Mouse (Mus musculus) thymus, postnatal 14 days (tissue): ENCODE measurements around the gene Setd2.

Experiments used
- DNase-seq: peaks from one replicate; pipeline ENCODE4 v3.0.0; 2021

Gene Setd2

GRCm38 (mm10) chr9:110623416-110624195 lies 91.2 kb downstream of the Setd2 start:
- DNase-seq, result no peak

DNA sequence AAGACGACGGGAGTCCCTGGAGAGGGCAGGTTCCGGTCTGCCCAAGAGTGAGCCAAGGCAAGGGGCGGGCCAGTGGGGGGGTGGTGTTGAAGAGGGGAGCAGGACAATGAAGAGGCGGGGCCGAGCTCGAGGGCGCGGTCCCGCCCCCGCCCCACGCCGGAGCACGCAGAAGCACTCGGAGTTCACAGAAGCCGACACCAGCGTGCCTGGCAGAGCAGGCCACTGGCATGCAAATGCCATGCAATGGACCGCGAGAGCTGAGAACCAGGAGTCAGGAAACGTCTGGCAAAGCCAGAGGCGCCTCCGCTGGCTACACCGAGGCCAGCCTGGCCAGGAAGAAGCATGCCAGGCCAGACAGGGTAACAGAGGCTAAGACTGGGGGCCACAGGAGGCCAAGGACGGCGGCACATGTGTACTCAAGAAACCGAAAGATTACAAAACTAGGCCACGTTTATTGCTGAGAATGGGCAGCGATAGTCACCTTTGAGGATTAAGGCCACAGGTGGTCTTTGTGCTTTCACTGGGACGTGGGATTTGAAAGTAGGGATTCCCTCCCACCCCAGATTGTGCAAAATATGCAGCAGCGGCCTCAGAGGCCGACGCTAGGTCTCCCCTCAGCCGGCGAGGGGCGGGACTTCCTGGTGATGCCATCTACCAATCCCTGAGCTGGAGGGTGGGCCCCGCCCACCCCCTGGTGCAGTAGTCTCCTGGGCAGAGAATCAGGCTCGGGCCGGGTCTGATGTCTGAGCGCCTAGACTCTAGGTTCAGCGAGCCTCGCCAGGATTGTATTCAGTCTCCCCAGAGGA lies 92.2 kb downstream of the Setd2 start, which contains the start of gene Nradd:
Gene Nradd (minus strand): TSS at position 92 of the 806 bp plus-strand sequence.
- no peak for DNase-seq

- no peak for DNase-seq
These were observed 93.0 kb downstream of the Setd2 start for GRCm38 (mm10) chr9:110625350-110625908.

DNA sequence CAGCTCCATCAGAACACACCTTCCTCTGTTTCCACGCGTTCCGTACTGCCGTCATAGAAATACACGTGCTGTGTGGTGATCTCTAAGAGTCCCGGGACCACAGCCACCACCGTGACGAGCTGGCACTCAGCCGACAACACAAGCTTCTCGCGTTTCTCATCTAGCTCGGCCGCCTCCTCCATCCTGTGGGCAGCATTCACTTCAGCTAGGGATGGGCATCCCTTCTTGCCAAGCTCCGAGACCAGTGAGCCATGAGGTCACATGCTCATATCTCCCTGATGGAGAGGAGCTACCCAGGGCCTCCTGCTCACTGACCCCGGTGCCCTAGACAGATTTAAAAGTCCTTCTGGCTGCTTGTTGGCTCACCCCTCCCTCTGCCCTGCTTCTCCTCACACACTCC lies 97.8 kb downstream of the Setd2 start:
- DNase-seq, result no peak

GRCm38 (mm10) chr9:110631191-110631590 lies 98.8 kb downstream of the Setd2 start:
- peak; percentile 65 for DNase-seq

DNA sequence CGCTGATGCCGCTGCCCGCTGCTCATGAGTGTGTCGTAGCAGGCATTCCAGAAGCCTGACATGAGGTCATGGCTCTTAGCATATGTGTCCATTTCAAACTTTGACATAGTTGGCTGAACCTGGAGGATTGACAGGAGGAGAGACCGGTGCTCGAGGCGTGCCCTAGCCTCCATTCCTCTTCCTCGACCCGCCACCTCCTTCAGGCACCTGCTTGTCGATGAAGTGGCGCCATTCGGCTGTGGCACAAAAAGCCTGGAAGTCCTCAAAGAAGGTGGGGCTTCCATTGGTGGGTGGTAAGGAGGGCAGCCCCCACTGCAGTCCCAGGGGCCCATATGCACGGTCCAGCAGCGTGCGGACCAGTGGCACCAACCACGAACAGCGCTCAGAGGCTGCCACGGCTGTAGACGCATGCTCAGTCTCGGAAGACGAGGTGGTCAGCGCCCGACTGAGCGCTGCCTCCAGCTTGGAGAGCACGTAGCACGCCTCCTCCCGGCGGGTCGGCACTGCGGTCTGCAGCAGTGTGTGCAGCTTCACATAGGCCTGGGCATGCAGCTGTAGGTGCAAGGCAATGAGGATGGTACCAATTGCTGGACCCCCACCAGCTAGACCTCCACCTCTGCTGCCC lies 99.4 kb downstream of the Setd2 start:
- DNase-seq, result no peak

DNA sequence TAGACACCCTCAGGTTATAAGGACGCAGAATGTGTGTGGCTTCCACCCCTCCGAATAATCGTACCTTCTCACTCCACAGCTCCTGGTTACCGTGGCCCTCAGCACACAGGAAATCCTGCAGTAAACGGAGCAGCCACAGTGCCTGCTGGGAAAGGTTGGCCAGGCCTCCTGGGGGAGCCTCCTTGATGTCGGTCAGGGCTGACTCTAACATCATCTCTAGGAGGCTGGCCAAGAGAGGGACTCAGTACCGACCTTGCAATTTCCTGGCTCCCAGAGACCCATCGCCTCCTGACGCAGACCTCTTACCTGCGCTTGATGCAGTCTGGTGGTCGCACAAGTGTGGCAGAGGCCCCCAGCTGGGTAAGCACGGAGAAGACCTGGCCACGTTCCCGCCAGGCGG lies 100.3 kb downstream of the Setd2 start:
- DNase-seq, result no peak

DNA sequence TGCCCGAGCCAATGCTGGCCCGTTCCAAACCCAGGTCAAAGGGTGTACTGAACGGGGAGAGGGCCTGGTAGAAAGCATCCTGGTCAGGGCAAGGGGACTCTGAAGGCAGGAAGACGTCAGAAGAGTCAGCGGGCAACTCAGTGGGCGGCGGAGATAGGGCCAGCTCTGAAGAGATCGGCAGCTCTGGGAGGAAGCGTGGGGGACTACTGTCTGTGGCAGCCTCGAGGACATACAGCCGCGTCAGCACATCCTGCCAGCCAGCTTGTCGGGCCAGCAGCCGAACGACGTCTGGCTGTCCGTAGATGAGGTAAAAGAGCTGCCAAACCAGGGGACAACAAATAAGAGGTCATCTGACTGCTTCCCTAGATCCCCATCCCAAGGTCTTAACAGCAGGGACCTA lies 101.5 kb downstream of the Setd2 start:
- no peak for DNase-seq

GRCm38 (mm10) chr9:110635225-110635624 lies 102.8 kb downstream of the Setd2 start:
- peak; percentile 94 for DNase-seq

DNA sequence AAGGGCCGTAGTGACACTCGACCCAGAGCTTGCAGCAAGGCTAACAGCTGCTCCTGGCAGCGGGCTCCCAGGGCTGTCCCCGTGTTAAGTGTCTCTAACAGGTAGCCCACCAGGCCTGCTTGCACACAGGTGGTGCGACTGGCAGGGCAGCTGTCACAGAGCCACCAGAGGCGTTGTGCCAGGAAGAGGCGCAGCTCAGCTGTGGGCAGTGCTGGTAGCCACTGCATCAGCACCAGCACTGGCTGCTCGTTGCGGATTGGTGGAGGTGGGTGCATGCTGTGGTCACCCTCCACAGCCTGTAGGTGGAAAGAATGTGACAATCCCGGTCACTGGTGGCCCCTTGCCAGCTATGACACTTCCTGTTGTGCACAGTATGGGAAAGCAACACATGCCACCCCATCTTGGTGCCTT lies 106.2 kb downstream of the Setd2 start:
- no peak for DNase-seq

- no peak for DNase-seq
These were observed 108.6 kb downstream of the Setd2 start for GRCm38 (mm10) chr9:110641006-110641405.

DNA sequence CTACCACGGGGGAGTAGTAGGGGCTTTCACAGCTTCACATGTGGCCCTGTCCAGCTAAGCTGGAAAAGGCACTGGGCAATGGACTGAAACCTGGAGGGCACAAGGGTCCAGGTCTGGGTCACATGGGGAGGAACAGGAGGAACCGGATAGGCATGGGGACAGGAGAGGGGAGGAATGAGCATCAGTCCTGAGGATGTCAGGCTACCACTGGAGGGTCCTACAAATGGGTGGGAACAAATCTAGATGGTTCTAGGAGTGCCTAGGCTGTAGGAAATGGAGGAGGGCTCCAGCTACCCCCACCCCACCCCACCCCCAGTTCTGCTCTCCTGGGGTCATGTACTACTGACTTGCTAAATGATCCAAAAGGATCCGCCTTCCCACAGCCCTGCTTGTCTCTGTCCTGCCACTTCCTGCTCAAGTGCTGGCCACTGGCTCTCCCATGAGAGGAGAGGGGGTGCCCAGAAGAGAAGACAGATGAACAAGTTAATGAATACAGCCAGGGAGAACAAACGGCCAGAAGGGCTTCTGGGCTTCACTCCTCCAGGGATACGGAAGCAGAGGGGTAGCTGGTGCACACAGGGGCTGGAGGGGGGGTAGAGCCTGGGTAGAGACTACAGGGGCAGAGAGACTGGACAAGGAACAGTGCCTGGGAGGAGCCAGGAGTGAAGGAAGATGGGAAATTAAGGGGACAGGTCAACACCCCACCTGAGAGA lies 110.6 kb downstream of the Setd2 start:
- no peak for DNase-seq

DNA sequence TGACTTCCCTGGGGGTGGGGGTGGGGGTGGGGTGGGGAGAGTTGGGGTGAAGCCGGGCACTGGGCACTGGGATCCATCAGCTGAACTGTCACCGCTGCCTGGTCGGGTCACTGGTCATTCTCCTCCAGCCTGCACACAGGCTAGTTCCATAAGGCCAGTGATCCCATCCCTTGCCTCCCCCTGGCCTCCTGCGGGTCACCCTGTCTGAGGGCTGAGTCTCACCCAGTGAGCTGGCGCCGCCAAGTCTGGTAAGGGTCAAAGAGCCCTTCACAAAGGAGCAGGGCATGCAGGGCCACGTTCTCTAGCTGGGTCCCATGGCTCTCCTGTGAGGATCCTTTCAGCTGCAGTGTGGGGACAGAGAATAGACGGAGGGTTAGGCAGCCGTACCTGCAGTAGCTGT lies 111.4 kb downstream of the Setd2 start:
- no peak for DNase-seq

DNA sequence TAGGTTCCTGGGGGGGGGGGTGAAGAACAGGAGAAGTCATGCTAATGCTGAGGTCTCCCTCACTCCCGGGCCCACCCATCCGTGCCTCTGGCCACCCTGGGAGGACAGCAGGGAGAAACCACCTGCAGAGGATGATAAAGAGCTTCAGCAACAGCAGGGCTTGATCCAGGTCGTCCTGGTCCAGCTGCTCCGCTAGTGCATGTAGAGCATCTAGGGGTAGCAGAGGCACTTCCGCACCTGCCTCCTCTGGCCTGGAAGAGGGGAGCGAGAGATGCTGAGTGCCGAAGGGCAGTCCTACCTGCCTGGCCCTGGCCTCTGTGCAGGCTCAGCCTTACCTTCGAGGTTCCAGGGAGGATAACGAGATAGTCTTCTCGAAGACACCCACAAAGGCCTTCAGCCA lies 111.9 kb downstream of the Setd2 start:
- peak; percentile 38 for DNase-seq

- DNase-seq, result peak; percentile 93
These were observed 112.8 kb downstream of the Setd2 start for GRCm38 (mm10) chr9:110645219-110645618.

DNA sequence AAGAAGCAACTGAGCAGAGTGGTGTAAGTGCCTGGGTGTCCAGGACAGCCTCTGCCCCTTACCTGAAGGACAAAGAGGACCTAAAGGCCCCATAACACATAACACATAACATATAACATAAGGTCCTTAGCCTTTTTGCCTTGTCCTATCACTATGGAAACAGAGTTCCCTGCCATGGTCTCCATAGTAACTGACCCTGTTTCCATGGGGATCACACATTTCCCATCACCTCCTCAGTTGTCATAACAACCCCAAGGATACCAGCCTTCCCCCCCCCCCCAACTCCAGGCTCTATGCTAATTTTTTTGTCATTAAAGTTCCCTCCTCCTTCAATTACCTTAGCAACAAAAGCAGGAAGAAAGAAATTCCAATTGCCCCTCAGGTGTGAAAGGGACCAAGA lies 117.4 kb downstream of the Setd2 start:
- DNase-seq, result no peak

DNA sequence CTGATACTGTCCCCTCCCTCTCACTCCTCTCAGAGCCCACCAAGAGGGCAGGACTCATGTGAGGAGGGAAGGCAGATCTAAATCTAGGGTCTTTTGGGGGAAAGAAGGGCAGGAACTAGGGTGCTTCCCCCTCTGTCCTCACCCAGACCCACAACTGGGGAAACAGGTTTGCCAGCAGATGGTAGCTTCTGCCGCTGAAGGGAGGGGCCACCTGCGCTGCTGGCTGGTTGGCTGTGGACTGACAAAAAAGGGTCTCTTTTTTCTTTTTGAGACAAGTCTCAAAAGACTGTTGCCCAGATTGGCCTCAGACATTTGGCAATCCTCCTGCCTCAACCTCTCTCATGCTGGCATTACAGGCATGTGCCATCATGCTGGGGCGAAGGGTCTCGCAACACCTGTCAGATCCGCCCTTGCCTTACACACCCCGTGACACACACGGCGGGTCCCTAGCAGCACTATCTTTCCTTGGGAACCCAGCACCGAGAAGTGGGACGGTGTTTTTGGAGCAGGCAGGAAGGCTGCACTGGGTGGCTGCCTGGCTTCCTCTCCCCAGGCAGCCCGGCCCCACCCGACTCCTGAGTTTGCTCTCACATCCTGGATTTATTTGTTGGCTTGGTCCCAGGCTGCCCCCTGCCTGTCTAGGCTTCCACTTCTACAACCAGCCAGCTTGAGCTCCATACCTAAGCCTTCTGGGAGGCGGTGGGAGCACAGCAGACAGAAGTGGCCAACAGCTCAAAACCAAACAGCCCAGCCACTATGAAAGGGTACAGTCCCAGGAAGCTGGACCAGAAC lies 119.7 kb downstream of the Setd2 start:
- DNase-seq, result peak; percentile 74

- DNase-seq, result no peak
These were observed 120.7 kb downstream of the Setd2 start for GRCm38 (mm10) chr9:110652963-110653654.

DNA sequence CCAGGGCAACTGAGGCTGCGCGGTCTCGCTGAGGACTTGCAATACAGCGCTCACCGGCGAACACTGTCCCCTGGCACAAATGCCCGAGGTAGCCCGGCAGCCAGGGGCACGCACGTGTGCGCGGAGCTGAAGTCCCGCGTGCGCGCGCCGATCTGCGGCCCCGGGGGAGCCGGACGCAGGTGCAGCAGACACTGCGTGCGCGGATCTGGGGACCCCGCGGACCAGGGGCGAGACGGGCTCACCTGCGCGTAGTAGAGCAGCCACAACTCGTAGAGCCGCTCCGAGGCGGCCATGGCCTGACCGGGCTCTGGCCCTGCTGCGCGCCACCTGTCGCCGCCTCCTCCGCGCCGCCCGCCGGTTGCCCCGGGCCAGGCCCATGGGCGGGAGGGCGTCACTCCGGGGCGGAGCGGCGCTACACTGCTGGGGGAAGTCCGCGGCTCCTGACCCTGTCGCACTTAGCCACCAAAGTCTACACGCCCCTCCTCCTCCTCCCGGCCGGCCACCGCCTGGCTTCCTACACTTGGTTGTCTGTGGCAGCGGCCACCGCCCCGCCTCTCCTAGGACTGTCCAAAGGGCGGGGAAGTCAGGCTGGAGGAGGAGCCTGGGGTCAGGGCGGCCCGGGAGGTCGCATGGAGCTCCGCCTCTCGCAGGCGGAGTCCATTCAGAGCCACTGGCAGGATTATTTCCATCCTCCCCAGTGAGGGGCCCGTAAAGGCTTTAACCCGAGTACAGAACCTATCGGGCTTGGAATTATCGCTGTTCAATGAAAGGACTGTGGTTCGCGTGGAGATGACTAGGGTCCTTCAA lies 121.5 kb downstream of the Setd2 start, which contains the start of gene Nbeal2:
Gene Nbeal2 (minus strand): TSS at position 507 of the 807 bp plus-strand sequence.
- DNase-seq, result peak; percentile 85
